Mouse (Mus musculus): Measurements from ENCODE around the gene Rnf11.
A peak's percentile ranks its signal among the peaks of the same experiment; 100 is the strongest.

The Rnf11 gene

DNA sequence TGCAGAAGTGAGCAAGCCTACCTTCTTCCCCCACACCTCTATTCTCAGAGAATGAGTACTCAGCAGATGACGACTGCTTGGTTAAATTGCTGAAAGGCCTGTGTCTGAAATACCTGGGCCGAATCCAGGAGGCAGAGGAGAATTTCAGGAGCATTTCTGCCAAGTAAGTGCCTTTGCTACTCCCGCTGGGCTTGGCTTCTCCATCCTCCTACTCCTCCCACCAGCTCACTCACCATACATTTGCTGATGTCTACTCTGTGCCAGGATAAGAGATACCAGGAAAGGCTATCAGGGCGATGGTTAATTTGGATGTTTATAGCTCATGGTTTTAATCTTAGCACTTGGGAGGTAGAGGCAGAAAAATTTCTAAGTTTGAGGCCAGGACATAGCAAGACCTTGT is 41.9 kb downstream of the Rnf11 start:
- DNase-seq = peak; percentile 64

DNA sequence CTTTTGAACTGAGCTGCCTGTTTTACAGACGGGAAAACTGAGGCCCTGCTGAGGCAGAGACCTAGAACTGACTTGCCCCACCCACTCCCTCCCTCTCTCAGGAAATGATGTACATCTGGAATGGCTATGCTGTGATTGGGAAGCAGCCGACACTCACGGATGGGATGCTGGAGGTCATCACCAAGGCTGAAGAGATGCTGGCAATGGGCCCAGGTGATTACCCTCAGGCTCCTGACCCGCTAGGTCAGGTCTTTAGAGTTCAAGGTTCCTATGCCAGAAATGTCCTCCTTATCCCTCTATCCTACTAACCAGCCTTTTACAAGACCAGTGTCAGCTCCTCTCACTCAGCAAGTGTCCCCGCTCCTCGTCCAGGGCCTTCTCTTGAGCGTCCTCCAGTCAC is 42.4 kb downstream of the Rnf11 start:
- DNase-seq = no peak

DNA sequence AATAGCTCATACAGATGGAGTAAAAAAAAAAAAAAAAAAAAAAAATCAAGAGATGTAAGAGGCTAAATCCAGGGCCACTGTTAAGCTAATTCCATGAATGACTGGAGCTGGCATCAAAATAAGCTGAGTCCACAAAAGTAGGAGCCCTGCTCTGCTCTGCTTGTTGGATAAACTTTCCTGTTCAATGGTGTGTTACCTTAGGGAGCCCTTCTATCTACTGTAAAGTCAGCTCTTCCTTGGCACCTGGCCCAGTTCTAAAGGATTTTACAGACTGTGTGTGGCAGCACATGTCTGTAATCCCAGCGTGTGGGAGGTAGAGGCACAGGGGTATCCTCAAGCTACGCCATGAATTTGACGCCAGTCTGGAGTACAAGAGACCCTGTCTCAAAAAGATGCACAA is 43.5 kb downstream of the Rnf11 start:
- DNase-seq = no peak

DNA sequence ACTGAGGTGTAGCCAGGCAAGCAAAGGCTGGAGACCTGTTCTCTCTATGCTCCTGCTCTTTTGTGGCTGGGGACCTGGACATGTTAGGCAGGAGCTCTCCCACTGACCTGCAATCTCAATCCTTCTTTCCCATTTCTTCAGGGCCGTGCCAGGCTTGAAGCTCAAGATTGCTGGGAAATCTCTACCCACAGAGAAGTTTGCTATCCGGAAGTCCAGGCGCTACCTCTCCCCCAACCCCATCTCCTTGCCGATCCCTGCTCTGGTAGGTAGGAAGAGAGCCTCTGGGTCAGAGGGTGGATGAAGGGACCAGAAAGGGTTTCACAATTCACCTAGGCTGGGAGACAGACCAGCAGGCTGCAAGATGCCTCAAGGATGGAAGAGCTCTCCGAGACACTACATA is 44.1 kb downstream of the Rnf11 start:
- DNase-seq = no peak

DNA sequence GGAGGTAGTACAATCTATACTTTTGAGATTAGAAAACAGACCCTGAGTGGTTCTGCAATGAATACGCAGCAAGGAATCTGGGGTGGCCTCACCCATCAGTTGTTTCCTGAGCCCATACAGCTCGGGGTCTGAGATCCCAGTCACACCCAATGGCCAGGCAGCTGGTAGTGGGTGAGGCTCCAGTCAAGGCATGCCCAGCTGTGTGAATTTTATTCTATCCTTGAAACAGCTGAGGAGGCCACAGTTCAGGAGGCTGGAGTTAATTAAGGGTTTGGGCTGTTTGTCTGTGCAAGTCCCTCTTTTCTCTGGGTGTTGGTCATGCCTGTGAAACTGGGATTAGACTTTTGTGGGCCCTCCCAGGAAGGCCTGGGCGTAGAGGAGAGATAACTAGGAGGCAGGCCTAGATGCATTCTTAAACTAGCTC is 44.7 kb downstream of the Rnf11 start:
- DNase-seq = no peak

DNA sequence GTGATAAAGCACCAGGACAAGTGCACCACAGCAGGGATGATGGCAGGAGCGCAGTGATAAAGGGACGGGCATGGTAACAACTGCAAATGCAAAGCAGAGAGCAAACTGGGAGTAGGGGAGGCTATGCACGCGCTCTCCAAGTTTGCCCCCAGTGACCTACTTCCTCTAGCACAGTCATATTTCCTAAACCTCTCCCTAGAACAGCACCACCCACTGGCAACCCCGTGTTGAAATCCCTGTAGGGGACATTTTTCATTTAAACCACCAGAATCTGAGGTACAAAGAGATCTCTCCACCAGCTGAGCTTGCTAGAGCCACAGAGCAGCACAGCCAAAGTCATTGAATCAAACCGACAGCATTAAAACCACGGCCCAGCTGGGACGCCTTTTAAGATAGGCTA is 45.4 kb downstream of the Rnf11 start:
- DNase-seq = no peak

DNA sequence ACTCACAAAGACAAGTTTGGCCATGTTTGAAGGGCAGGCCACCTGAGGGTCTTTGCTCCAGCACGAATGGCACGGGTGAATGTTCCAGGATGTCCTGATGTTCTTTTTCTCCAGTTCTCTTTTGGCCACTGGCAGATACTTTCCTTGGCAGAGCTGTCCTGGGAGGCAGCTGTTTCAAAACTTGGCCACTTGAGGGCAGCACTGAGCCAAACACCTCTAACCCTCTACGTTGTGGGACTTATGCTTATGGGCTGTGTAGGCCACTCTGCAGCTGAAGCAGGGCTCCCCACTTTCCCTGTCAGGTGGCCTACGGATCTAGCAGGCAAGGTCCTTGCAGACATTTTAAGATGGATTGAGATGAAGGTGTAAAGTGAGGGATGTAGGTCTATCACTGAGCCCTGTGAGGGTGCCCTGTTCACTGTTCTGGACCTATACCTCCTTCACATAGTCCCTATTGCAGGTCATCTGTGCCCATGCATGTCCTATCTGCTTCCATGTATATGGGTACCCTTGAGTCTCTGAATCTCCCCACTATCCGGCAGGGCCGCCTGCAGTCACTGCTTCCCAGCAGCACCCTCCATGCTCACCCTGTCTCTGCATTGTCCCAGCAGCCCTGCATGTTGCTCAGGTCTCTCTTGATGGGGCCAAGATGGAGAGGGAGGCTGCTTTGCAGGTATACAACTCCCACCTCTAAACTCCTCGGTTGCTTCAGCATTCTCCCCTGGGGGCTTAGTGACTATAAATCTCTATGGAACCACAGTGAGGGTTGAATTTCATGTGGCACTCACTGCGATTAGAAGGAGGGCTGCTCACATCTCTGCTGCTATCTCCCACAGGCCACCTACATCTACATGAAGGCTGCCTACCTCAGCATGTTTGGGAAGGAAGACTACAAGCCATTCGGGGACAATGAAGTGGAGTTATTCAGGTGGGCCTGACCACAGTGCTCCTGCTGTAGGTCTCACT is 46.3 kb downstream of the Rnf11 start:
- DNase-seq = peak; percentile 59

DNA sequence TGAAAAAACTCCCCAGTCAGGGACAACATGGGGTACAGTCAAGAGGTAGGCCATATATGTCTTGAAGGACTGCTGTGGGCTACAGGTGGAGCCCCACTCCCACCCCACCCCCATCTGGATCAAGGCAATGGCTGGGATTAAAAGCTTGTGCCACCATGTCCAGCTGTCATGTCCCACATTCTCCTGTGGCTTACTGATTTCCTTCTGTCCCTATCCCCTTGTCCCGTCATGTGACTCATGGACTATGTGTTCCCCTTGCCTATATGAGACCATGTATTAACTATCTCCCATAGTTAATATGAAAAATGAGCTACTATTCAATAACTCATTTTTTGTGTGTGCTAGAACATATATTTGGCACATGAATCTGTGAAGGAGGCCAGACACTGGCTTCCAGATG is 50.3 kb downstream of the Rnf11 start:
- no peak for DNase-seq

DNA sequence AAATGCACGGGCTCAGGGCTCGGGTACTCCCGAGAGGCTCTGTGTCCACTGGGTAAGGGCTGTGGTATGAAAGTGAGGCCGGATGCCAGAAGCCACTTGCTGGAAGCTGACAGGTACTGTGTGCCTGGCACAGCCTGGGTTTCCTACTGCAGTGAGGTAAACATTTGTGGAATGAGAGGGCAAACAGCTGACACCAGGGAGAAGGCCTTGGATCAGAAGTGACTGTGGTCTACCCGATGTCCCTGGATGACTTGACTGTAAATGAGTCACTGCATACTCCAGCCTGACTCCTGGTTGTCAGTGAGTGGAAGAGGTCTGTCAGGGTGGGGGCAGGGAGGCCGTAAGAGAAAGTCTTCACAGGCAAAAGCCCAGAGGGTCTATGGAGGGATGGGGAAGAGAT is 50.9 kb downstream of the Rnf11 start:
- DNase-seq = no peak

DNA sequence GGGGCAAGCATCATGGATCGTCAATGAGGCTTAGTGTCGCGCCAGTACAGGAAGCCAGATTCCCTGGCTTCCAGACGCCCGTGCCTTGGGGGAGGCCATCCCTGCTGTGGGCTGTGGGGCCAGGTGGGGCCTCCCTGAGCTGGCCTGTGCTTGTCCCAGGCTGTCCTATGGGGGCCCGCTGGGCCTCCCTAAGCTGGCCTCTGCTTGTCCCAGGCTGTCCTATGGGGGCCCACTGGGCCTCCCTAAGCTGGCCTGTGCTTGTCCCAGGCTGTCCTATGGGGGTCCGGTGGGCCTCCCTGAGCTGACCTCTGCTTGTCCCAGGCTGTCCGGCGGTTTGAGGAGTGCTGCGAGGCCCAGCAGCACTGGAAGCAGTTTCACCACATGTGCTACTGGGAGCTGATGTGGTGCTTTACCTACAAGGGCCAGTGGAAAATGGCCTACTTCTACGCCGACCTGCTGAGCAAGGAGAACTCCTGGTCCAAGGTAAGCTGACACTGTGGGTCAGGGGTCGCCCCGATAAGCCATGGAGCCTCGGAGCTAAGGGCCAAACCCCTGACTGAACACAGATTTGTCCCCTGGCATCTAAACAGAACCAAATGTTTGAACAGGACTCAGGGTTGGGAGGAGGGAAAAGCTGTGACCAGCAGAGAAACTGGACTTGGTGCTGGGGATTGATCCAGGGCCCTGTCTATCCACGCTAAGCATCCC is 51.7 kb downstream of the Rnf11 start:
- no peak for DNase-seq

DNA sequence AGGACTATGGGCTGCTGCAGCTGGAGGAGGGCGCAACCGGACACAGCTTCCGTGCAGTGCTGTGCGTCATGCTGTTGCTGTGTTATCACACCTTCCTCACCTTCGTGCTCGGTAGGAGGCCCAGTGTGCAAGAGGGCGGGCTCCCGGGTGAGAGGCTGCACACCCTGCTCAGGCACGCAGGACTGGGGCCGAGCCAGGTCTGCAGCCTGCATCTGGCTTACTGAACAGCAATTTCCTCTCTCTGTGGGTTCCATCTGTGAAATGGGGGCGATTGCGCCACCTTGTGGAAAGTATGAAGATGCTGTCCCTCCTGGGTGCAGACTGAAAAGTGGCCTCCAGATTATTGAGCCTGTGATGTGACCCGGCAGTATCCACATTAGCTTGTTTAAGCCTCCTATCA is 53.7 kb downstream of the Rnf11 start:
- peak; percentile 54 for DNase-seq

DNA sequence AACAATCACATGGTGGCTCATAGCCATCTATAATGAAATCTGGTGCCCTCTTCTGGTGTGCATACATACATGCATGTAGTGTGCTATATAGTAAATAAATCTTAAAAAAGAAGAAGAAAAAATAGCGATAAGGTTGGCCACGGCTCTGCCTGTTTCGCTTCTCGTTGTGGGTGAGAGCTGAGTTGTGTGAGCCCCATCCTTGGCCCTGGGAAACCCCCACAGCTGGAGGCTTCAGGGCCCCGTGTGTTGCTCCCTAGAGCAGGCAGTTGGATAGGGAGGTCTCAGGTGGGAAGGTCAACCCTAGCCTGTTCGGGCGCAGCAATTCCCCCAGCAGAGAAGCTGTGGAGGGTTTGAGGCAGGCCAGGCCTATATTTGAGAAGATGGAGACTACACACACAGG is 54.3 kb downstream of the Rnf11 start:
- DNase-seq = no peak

DNA sequence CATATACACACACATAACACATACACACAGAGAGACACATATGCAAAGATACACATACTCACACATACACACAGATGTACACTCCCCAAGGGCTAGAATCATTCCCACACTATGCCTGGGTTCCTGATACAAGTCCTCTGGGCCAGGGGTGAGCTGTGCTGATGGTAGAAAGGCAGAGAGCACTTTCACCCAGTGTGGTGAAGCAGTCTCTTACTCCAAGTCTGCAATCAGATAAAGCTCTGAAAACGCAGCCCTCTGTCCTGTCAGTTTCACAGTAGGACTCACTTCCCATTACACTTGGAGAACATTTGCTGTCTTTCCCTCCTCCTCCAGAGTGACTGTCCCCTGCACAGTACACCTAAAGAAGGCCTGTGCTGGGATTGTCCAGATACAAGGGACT is 57.5 kb downstream of the Rnf11 start:
- no peak for DNase-seq

DNA sequence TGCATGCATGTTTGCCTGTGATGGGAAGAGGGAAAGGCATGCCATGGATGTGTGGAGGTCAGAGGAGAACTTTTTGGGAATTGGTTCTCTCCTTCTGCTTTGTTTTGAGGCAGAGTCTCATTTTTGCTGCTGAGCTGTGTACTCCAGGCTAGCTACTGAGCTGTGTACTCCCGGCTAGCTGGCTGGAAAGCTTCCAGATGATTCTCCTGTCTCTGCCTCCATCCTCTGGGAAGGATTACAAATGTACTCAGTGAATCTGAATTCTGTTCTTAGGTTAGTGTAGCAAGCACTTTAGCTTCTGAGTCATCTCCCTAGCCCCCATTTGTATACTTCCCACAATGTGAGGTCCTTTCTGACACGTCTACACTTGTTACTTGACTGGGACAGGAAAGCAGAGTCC is 61.1 kb downstream of the Rnf11 start:
- DNase-seq = no peak

DNA sequence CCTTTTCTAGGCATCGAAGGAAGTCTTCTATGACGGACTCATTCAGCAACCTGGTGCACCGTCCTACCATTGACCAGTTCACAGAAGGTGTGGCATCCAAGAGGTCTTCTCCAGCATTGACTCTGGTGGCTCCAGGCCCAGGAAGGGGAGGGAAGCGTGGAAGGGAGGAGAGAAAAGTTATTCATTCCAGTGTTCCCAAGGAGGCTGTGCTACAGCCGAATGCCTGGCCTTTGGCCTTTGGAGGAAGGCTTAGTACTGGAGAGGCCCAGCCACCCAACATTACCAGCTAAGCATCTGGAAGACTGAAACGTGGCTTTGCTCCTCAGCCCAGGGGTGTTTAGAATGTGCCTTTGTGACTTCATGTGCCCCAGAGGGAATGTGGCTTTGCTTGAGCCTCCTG is 62.1 kb downstream of the Rnf11 start:
- no peak for DNase-seq

DNA sequence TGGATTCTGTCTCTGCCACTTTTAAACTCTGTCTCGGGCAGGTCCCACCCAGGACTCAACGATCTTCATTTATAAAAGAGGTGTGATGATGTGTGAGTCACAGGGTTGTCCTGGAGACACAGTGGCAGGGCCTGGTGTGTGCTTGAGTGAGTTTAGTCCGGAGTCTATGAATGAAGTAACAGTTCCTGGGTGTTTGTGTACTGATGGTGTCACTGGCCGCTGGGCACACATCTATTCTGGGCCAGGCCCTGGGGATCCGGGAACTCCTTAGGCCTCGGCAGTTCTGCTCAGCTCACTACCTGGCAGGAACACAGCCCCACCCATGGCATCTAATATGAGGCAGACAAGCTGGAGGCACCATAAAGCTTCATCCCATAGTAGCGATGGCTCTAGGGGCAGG is 62.9 kb downstream of the Rnf11 start:
- no peak for DNase-seq

DNA sequence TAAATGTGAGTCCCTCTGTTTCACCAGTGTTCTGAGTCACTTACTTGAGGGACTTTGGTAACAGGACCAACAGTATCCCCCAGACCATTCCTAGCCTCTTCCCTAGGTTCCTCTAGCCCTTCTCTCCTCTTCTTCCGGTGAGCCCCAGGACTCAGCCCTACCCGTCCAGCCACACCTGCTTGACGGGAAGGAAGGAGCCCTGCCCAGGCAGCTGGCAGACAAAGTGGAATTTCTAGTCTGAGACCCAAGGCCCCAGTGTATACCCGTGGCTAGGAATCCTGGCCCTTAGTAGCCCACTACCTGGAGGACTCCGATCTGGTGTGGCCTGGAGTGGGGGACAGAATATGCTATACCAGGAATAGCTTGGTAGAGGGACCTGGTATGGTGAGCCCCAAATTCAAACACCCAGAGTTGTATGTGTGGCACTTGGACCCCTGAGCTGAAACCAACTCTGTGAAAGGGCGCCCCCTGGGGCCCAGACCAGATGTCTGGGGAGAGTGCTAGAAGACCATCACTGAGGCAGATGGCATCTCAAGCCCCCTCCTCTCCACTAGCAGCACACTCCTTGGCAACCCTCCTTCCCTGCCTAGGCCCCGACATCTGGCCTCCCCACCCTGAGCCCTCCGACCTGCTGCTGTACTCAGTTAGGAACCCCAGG is 64.3 kb downstream of the Rnf11 start:
- DNase-seq = no peak

DNA sequence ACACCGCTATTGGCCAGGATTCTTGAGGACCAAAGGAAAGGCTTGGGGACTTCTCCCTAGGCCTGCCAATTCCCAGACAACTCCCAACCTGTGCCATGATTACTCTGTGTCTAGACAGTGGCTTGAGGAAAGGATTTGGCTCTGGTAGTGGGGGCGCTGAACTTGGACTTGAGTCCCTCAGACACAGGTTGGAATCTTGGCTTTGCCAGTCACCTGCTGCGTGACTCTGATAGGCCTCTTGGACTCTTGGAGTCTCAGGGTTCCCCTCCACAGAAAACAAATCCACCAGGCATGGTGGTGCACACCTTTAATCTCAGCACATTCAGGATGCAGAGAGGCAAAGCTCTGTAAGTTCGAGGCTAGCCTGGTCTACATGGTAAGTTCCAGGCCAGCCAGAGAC is 65.0 kb downstream of the Rnf11 start:
- DNase-seq = no peak

DNA sequence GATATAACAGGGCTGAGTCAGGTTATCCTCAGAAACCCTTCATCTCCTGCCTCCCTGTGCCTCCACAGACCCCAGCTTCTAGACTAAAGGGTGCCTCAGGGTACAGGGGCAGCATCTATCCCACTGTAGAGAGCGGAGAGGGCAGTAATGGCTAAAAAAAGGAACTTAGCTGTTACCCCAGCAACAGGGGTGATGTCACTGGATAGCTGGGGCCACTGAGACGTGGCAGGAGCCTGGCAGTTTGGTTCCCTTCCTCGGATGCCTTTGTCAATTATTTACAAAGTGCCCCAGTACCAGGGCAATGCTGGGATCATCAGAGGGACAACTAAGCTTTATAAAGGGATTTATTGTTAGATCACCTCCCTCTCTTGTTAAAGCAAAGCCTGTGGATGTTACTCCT is 65.5 kb downstream of the Rnf11 start:
- no peak for DNase-seq

DNA sequence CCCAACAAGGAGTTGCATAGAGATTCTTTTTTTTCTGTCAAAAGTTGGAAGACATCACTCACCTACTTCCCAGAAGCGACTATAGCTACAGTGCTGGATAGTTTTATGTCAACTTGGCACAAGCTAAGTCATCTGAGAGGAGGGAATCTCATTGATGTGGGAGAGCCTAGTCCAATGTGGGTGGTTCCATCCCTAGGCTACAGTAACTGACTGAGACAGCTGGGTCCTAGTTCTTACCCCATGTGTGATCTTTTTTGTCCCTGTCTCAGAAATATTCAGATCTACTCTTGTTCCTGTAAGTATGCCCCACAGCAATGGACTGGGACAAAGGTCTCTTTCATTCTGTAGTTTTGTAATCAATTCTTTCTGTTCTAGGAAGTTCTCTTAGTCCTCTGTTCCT is 66.5 kb downstream of the Rnf11 start:
- no peak for DNase-seq

DNA sequence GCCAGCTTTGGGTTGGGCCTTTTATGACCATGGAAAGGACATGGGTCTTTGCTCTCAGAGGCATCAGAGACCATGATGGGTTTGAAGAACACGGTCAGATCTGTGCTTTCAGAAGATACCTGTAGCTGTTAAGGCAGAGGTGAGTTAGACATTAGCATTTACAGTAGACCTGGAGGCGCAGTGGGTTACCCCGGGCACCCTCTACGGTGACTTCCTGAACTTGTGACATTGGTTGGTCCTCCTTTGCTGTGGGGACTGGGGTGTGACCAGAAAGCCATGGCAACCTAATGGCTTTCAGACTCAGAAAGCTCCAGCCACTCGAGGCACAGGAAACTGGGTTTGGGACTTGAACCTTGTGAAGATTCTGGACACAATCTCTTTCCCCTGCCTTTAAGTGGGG is 72.3 kb downstream of the Rnf11 start:
- DNase-seq = no peak

DNA sequence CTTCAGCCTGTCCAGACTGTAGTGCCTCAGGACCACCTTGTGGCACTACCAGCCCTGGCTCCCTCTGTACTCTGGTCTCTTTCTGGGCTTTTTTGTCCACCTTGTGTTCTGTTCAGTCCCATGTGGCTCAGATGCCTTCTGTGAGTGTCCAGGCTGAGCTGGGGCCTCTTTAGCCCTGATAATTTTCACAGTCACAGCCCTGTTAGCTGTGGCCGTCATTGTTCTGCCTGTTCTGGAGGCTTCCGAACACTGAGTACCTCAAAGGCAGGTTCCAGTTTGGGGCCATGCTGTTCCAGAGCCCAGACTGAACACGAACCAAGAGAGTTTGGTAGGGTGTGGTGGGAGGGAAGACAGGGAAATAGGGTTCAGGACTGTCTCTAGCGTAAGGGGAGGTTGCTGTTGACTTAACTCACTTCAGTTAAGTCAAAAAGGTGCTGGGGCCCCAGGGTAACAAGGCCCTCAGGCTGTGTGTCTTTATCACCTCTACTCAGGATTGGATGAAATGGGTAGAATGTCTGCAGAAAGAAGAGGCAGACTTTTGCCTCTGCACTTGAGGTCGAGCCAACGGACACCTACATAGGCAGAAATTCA is 73.1 kb downstream of the Rnf11 start:
- DNase-seq = no peak

DNA sequence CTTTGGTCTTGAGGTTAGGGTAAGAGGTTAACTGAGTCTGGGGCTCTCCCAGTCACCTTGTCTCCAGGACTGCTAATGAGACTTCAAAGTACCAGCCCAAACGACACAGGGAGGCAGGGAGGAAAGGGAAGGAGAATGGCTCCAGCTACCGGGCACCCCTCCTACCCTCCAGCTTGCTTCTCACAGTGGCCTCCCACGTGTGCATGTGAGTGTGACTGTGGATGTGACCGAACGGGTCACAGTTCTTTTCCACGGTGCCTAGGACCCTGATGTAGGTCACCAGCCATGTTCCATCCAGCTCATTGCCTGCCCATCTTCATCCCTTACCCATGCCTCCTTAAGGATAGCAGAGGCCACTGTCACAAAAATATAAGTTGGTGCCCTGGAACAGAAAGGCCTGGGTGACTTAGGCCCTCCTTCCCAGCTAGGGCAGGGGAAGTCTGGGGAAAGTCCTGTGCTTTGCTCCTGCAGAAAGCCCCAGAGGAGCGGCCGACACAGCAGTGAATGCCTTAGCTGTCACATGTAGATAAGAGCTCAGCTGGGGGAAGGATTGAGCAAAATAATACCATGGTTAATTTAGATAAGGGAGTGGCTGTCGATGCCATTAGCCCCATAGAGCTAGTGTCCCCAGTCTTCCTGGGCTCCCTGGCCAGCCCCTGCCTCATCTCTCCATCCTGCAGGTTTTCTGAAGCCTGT is 73.7 kb downstream of the Rnf11 start:
- no peak for DNase-seq

All from cerebellum, adult 8-10 months (tissue).